Mouse (Mus musculus): Measurements from ENCODE around the gene Hmga1.

Gene Hmga1

DNA sequence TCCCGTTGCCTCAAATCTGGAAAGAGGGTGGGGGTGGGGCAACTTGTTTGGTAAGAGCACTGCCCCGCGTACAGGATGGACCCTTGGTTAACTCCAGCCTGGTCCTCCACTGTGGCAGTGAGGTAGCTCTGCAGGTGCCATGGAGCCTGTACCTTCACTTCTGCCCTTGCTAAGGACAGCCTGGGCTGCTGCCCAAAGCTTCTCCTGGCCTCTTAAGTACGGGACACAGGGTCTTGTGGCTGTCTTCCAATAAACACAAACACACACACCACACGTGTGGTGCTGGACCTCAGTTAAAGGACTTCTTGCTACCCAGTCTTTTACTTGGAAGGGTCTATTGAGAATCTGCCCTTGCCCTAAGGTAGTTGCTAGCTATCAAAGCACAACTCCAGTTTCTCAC lies 2.5 kb downstream of the Hmga1 start:
- no peak for DNase-seq (ENCODE audit: low spot score in 2 of 2)

DNA sequence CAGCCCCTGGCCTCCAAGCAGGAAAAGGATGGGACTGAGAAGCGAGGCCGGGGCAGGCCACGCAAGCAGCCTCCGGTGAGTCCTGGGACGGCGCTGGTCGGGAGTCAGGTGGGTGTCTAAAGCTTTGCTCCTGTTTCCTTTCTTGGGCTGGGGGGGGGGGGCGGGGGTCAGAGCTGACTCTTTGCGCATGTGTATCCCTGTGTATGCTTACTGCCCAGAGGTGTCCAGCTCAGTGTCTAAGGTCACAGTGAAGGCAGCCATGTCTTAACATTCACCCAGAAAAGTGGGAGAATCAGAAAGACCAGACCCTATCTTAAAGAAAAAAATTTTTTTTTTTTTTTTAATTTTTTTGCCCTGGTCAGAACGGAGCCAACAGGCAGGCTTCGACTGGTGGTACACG lies 3.3 kb downstream of the Hmga1 start:
- no peak for DNase-seq (ENCODE audit: low spot score in 2 of 2)

- DNase-seq (ENCODE audit: low spot score in 2 of 2): no peak
These were observed 4.7 kb downstream of the Hmga1 start for GRCm38 (mm10) chr17:27560926-27561480.

GRCm38 (mm10) chr17:27561809-27562526 lies 5.7 kb downstream of the Hmga1 start:
- peak; percentile 55 to 78 for DNase-seq (ENCODE audit: low spot score in 2 of 2)

GRCm38 (mm10) chr17:27563771-27564244 lies 7.5 kb downstream of the Hmga1 start:
- DNase-seq (ENCODE audit: low spot score in 2 of 2): no peak

DNA sequence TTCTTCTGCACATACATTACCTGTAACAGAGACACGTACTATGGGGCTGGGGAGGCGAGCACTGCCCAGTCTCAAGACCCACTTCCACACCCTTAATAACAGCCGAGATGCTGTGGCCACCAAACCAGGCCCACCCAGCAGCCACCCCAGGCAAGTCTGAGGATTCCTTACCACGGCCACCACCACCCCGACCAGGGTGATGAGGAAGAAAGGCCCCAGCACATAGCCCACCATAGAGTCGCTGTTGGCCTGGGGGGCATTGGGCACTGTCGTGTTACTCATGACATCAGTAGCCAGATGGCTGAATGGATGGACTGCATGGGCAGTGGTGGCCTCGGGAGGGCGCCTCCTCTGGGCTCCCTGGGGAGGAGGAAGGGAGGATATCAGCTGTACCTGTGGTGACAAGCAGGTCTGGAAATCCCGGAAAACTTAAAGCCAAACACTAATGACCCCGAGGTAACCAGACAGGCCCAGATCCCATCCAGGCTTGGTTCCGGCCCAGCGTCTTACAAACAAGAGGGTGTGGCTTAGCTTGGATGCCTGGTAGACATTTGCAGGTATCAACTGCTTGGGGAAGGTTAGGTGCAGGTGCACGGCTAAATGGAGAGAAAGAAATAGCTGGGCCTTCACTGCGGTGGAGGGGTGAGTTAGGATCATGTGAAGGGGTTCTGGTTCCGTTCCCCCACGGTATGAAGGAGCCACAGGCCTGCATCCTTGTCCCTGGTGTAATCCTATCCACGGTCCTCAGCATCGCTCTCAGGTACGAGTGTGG lies 8.3 kb downstream of the Hmga1 start:
- peak in 1 of 2 experiments; percentile 36 for DNase-seq (ENCODE audit: low spot score in 2 of 2)

GRCm38 (mm10) chr17:27565163-27565941 lies 9.1 kb downstream of the Hmga1 start, which contains the start of gene AI413582:
AI413582 (minus strand) TSS chr17:27565756.
- DNase-seq (ENCODE audit: low spot score in 2 of 2): peak; percentile 96 to 98

DNA sequence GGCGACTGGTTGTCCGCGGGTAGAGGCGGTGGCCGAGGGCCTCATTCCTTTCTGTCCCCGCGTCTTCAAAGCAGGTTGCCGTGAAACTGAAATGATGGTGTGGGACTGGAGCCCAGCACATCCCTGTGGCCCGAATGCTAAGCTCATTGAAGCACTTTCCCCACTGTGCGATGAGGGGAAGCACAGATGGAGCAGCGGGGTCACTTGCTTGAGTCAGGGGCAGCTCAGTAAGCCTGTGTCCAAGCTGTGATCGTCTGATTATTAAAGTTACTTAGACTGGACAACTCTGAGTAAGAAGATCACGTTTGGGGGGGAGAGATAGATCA lies 9.6 kb downstream of the Hmga1 start:
- no peak for DNase-seq (ENCODE audit: low spot score in 2 of 2)

GRCm38 (mm10) chr17:27568228-27568627 lies 11.9 kb downstream of the Hmga1 start:
- DNase-seq (ENCODE audit: low spot score in 2 of 2): no peak

DNA sequence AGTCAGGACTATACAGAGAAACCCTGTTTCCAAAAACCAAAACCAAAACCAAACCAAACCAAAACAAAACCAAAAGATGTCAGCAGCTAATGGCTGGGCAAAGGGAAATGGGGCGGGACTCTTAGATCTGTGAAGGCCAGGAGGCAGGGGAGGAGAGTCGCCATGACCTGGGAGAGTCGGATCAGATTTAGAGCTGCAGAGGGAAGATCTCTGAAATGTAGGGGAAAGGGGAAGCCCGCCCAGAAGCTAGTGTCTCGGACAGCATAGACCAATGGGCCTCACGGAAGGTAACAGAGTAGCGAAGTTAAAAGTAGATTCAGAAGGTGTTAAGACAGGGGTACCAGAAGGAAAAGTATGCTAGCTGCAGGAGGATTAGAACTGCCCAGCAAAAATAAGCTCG lies 15.0 kb downstream of the Hmga1 start:
- DNase-seq (ENCODE audit: low spot score in 2 of 2): no peak

- no peak for DNase-seq (ENCODE audit: low spot score in 2 of 2)
These were observed 17.5 kb downstream of the Hmga1 start for GRCm38 (mm10) chr17:27573772-27574320.

GRCm38 (mm10) chr17:27574470-27575115 lies 18.3 kb downstream of the Hmga1 start:
- peak in 1 of 2 experiments; percentile 24 for DNase-seq (ENCODE audit: low spot score in 2 of 2)

DNA sequence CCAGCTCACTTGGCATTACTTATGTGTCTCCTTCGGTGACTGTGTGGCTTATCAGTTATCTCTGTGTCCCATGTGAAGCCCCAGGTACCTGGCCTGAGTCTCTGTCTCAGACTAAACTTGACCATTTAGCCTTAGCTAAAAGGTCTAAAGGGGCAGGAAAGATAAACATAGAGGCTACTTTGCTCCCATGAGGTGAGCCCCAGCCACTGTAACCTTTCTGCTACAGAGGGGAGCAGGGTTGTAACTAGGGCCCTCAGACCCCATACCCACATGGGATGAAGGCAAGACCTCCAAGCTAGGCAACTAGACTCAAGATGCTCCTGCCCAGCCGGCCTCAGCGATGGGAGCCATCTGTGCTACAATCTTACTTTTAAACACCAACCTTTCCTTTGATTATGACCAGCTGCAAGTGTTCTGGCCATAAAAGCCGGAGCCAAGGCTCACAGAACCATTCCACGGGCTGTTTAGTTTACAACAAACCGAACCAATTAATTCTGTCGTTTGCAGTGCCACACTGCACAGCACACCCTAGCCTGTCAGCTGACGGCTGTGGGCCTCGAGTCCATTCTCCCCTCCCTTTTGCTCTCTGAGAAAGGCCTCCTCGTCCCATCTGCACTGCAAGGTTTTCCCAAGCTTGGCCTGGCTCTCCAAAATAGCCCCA lies 18.9 kb downstream of the Hmga1 start:
- DNase-seq (ENCODE audit: low spot score in 2 of 2): no peak

- no peak for DNase-seq (ENCODE audit: low spot score in 2 of 2)
These were observed 19.8 kb downstream of the Hmga1 start for GRCm38 (mm10) chr17:27576056-27576455.

- DNase-seq (ENCODE audit: low spot score in 2 of 2): no peak
These were observed 21.2 kb downstream of the Hmga1 start for GRCm38 (mm10) chr17:27577468-27577867.

GRCm38 (mm10) chr17:27578487-27578886 lies 22.2 kb downstream of the Hmga1 start:
- no peak for DNase-seq (ENCODE audit: low spot score in 2 of 2)

- DNase-seq (ENCODE audit: low spot score in 2 of 2): no peak
These were observed 23.5 kb downstream of the Hmga1 start for GRCm38 (mm10) chr17:27579816-27580215.

DNA sequence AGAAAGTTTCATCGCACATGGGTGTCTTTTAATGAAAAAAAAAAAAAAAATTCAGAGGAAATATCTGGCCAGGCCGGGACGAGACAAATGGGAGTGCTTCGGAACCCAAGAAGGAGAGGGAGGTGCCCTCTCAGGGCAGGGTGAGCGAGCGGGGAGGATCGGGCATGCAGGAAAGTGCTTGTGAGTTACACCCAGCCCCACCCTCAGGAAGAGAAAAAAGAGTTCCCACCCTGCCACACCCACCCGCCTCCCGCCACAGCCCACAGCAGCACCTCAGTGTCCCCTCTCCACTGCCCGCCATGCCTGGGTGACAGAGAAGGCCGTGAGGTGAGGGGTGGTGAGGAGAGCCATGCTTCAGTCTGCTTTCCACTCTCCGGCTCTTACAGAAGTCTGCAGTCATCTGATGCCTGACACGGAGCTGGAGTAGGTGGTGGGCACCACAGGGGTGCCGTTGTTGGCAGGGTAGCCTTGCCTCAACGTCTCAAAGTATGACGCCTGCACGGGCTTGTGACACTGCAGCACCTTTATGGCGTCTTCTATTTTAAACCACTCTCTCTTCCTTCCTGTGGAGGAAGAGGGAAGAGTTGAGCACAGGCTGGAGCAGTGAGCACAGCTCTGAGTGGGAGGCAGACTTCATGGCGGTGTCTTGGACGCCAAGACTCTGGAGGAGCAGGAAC lies 24.2 kb downstream of the Hmga1 start:
- DNase-seq (ENCODE audit: low spot score in 2 of 2): no peak

DNA sequence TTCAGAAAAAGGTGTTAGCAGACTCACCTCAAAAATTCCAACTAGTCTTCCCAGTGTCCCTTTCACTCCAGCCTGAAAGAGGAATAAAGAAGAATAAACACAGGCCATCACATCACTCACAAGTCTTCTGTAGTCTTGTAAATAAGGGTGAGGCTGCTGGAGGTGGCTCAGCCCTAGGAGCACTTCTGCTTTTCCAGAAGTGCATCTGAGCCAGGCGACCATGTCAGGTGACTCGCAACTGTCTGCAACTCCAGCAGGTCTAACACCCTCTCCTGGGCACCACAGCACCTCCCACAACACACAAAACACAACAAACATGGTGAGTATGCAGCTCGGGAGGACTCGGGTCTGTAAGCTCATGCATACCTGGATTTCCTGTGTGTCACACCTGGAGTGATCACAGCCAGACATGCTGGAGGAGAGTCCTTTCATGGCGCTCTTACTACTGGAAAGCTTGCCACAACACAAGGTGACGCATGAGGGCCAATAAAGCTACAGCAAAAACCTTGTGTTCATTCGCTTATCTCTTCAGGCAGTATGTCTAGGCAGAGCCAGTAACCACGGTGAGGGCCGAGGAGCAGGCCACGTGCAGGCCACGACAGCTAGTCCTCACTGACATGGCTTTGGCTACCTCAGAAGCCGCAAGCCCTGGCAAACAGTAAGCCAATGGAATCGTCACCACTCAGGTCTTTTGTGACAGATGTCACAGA lies 27.0 kb downstream of the Hmga1 start:
- no peak for DNase-seq (ENCODE audit: low spot score in 2 of 2)

Measured in urinary bladder, adult 18-20 months (tissue).